Mouse (Mus musculus) cortical plate, adult 2 months (tissue): ENCODE results near the gene Arfgef2. TPM values are rescaled to one million over a fixed set of nuclear protein-coding genes. Genes with fewer than 3 reads are reported as not detected.

Experiments used
- H3K27ac ChIP-seq: fragments of 200-500 bp; 2 replicates; pipeline ENCODE4 v1.5.1; 2012; ENCODE audit warnings: low read length, control low read depth, inconsistent platforms; ENCODE audit not compliant: insufficient read depth
- H3K4me1 ChIP-seq: fragments of 200-500 bp; 2 replicates; pipeline ENCODE4 v1.6.1; 2011; ENCODE audit warnings: low read length; ENCODE audit not compliant: control insufficient read depth, insufficient read depth
- H3K4me3 ChIP-seq: fragments of 200-500 bp; 2 replicates; pipeline ENCODE4 v1.5.1; 2011; ENCODE audit warnings: mild to moderate bottlenecking, low read length, control low read depth; ENCODE audit not compliant: insufficient read depth
- CTCF ChIP-seq: fragments of 200-500 bp; IDR thresholded peaks from 2 replicates; pipeline ENCODE4 v1.5.1; 2011; ENCODE audit warnings: mild to moderate bottlenecking, control low read depth, low read length; ENCODE audit not compliant: insufficient read depth; ENCODE audit errors: extremely low read depth
- POLR2A ChIP-seq: fragments of 200-500 bp; IDR thresholded peaks from 2 replicates; pipeline ENCODE4 v1.6.1; 2011; ENCODE audit warnings: mild to moderate bottlenecking, low read length, control low read depth; ENCODE audit not compliant: insufficient read depth; ENCODE audit errors: extremely low read depth
- polyA plus RNA-seq: library from polyadenylated mRNA; depleted of rRNA; stranded (reverse); fragments of >200 nt; gene quantifications from 2 replicates; pipeline ENCODE4 v1.2.3, GENCODE M21; 2012

Gene Arfgef2
- polyA plus RNA-seq, 1 experiment: 22.9 TPM

- TF ChIP-seq POLR2A: no peak
- no peak for TF ChIP-seq CTCF
- peaks cover 12% of the 10 kb centered on the region for H3K4me1 ChIP-seq
- H3K4me3 ChIP-seq: no peak overlapping the region
Measured at GRCm38 (mm10) chr2:166822119-166822826, 16.9 kb downstream of the Arfgef2 start.

GRCm38 (mm10) chr2:166822901-166823300, 17.5 kb downstream of the Arfgef2 start:
- no peak for TF ChIP-seq CTCF
- TF ChIP-seq POLR2A: no peak
- Histone ChIP-seq H3K4me3 (no peak overlapping the region), H3K4me1 (peaks cover 12% of the 10 kb centered on the region), H3K27ac (no peak overlapping the region)

More at GRCm38 (mm10) chr2:166822119-166822826, 16.9 kb downstream of the Arfgef2 start:
- no peak overlapping the region for H3K27ac ChIP-seq

GRCm38 (mm10) chr2:166824386-166824785, 19.0 kb downstream of the Arfgef2 start:
- H3K4me1 ChIP-seq: peaks cover 10% of the 10 kb centered on the region
- no peak overlapping the region for H3K4me3 ChIP-seq
- H3K27ac ChIP-seq: no peak overlapping the region
- no peak for TF ChIP-seq POLR2A
- no peak for TF ChIP-seq CTCF

GRCm38 (mm10) chr2:166824998-166825397, 19.6 kb downstream of the Arfgef2 start:
- Histone ChIP-seq H3K4me3 (no peak overlapping the region), H3K27ac (no peak overlapping the region), H3K4me1 (peaks cover 7% of the 10 kb centered on the region)
- TF ChIP-seq POLR2A (no peak), CTCF (no peak)

GRCm38 (mm10) chr2:166826491-166827224, 21.3 kb downstream of the Arfgef2 start:
- H3K27ac ChIP-seq: no peak overlapping the region
- H3K4me1 ChIP-seq: peaks cover 2% of the 10 kb centered on the region; the same call in 1 of the 2 replicates
- no peak for TF ChIP-seq POLR2A
- TF ChIP-seq CTCF: no peak
- H3K4me3 ChIP-seq: no peak overlapping the region

- TF ChIP-seq POLR2A: no peak
- no peaks in the 10 kb centered on the region; the same call in 1 of the 2 replicates for H3K4me1 ChIP-seq
- H3K4me3 ChIP-seq: no peak overlapping the region
- no peak overlapping the region for H3K27ac ChIP-seq
Measured at GRCm38 (mm10) chr2:166828306-166828705, 22.9 kb downstream of the Arfgef2 start.

GRCm38 (mm10) chr2:166830350-166830749, 25.0 kb downstream of the Arfgef2 start:
- Histone ChIP-seq H3K4me1 (peaks cover 3% of the 10 kb centered on the region; the same call in 1 of the 2 replicates), H3K27ac (no peak overlapping the region), H3K4me3 (no peak overlapping the region)
- TF ChIP-seq CTCF (no peak), POLR2A (no peak)

GRCm38 (mm10) chr2:166834091-166834490, 28.7 kb downstream of the Arfgef2 start:
- Histone ChIP-seq H3K27ac (no peak overlapping the region), H3K4me3 (no peak overlapping the region), H3K4me1 (peaks cover 3% of the 10 kb centered on the region; the same call in 1 of the 2 replicates)
- no peak for TF ChIP-seq CTCF
- TF ChIP-seq POLR2A: no peak

GRCm38 (mm10) chr2:166834796-166835195, 29.4 kb downstream of the Arfgef2 start:
- Histone ChIP-seq H3K4me1 (peaks cover 3% of the 10 kb centered on the region; the same call in 1 of the 2 replicates), H3K27ac (no peak overlapping the region), H3K4me3 (no peak overlapping the region)
- TF ChIP-seq POLR2A: no peak
- no peak for TF ChIP-seq CTCF

- TF ChIP-seq POLR2A (no peak), CTCF (no peak)
- peaks cover 3% of the 10 kb centered on the region; the same call in 1 of the 2 replicates for H3K4me1 ChIP-seq
- no peak overlapping the region for H3K4me3 ChIP-seq
- no peak overlapping the region for H3K27ac ChIP-seq
Measured at GRCm38 (mm10) chr2:166835581-166835980, 30.2 kb downstream of the Arfgef2 start.
